Mouse (Mus musculus) megakaryocyte, embryonic 14.5 days (primary cell): ENCODE measurements around the gene Mrpl58.

Experiments used
- FLI1 ChIP-seq: IDR thresholded peaks from 2 replicates; pipeline ENCODE4 v1.6.1; 2012; ENCODE audit warnings: low read length, inconsistent platforms, mixed read lengths
- GATA1 ChIP-seq: IDR thresholded peaks from 3 replicates; pipeline ENCODE4 v1.6.1; 2012; ENCODE audit warnings: mixed read lengths, low read length, inconsistent platforms, borderline replicate concordance

DNA sequence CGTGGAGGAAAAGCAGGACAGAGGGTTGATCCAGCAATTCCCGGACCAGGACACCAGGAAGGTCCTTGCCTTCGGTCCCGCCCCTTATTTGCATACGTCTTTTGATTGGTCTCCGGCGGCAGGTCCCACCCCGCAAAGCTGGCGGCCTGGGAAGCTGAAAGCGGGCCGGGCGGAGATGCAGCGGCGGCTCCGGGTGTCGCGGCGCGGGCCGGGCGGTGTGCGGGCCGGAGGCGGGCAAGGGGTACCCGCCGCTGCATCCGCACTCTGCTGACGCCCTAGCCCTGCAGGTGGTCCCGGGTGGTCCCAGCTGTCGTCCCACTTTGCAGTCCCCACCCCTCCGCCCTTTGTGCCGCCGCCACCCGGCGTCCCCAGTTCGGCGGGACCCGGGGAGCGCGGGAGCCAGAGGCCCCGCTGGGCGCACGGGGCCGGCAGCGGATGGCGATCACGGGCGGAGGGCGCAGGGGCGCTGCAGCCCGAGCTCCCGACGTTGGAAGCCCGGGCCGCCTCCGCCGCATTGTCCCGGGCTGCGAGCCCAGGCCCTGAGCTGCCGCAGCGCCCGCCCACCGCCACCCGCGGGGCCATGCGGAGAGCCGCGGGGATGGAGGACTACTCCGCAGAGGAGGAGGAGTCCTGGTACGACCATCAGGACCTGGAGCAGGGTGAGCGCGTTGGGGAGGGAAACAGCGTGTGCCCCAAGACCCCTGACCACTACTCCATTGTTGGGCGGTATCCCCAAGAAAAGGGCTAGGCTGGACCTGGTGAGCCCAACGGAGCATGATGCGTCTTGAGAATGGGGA lies 21.6 kb upstream of the Mrpl58 start, which contains the start of gene Cdr2l:
- no peak for TF ChIP-seq GATA1
- no peak for TF ChIP-seq FLI1
